Mouse (Mus musculus) lung, postnatal 0 days (tissue): Measurements from ENCODE around the gene I830077J02Rik. TPM values are rescaled to one million over a fixed set of nuclear protein-coding genes. Genes with fewer than 3 reads are reported as not detected.
"Not testable (repeated sequence)": the region's sequence is repeated elsewhere in the genome, so short reads cannot be mapped to it uniquely, and the experiment has no call there.

ENCODE experiments used
- ATAC-seq: fragments of 200-750 bp; cut with Nextera tagmentation; 2 replicates; pipeline ENCODE4 v1.8.0; 2017; ENCODE audit warnings: moderate library complexity
- DNase-seq: peaks from one replicate; pipeline ENCODE4 v3.0.0-alpha.2; 2016; ENCODE audit warnings: low spot score
- H3K27ac ChIP-seq: fragments of 300-500 bp; sonication (generic); 2 replicates; pipeline ENCODE4 v1.5.1; 2014; ENCODE audit warnings: antibody characterized with exemption, mild to moderate bottlenecking, low read length, mixed read lengths
- H3K27me3 ChIP-seq: fragments of 300-500 bp; sonication (generic); replicated peaks from 2 replicates; pipeline ENCODE4 v1.6.1; 2014; ENCODE audit warnings: low read length, mixed read lengths; ENCODE audit not compliant: insufficient read depth
- H3K36me3 ChIP-seq: fragments of 300-500 bp; sonication (generic); 2 replicates; pipeline ENCODE4 v1.6.1; 2014; ENCODE audit warnings: low read length, mixed read lengths; ENCODE audit not compliant: insufficient read depth
- H3K4me1 ChIP-seq: fragments of 300-500 bp; sonication (generic); 2 replicates; pipeline ENCODE4 v1.6.1; 2014; ENCODE audit warnings: antibody characterized with exemption, low read depth, low read length, mixed read lengths; ENCODE audit not compliant: insufficient read depth
- H3K4me2 ChIP-seq: fragments of 300-500 bp; sonication (generic); replicated peaks from 2 replicates; pipeline ENCODE4 v1.6.1; 2014; ENCODE audit warnings: low read depth, mild to moderate bottlenecking, low read length, moderate library complexity, mixed read lengths
- H3K4me3 ChIP-seq: fragments of 300-500 bp; sonication (generic); 2 replicates; pipeline ENCODE4 v1.5.1; 2014; ENCODE audit warnings: low read depth, low read length
- H3K9ac ChIP-seq: fragments of 300-500 bp; sonication (generic); replicated peaks from 2 replicates; pipeline ENCODE4 v1.6.1; 2014; ENCODE audit warnings: low read depth, mild to moderate bottlenecking
- H3K9me3 ChIP-seq: fragments of 300-500 bp; sonication (generic); 2 replicates; pipeline ENCODE4 v1.6.1; 2016; ENCODE audit warnings: low read length, mixed read lengths
- CTCF ChIP-seq: IDR thresholded peaks from 2 replicates; pipeline ENCODE4 v1.5.1; 2016; ENCODE audit warnings: antibody characterized with exemption, mild to moderate bottlenecking
- EP300 ChIP-seq: IDR thresholded peaks from 2 replicates; pipeline ENCODE4 v1.6.1; 2016; ENCODE audit warnings: antibody characterized with exemption, mild to moderate bottlenecking, control low read depth
- WGBS: fragments of 180-500 bp; shearing (Covaris S2); extraction: QIAGEN DNeasy Blood & Tissue Kit; methylation state at CpG from one replicate; pipeline ENCODE4 v1.1.7; 2014; 5-methylcytosine and 5-hydroxymethylcytosine counted together
- polyA plus RNA-seq: library from polyadenylated mRNA; unstranded; fragments of >200 nt; fragmentation: Nextera tagmentation; extraction: Ambion mirVana; gene quantifications from 2 replicates; pipeline ENCODE4 v1.2.1, GENCODE M21; 2015

I830077J02Rik gene
- polyA plus RNA-seq, 1 experiment from 2014 or later = 1.9 TPM

GRCm38 (mm10) chr3:105927561-105928194, 4.8 kb downstream of the I830077J02Rik start:
- H3K36me3 ChIP-seq = no peaks in the 10 kb centered on the region
- no peak overlapping the region for H3K4me3 ChIP-seq
- H3K27me3 ChIP-seq = no peaks in the 10 kb centered on the region
- H3K4me1 ChIP-seq = no peaks in the 10 kb centered on the region
- TF ChIP-seq EP300 (no peak), CTCF (no peak)
- WGBS = 82% methylated on average over 7 of the region's 7 CpGs
- ATAC-seq (no peak), DNase-seq (no peak)
- no peaks in the 10 kb centered on the region for H3K9me3 ChIP-seq
- no peak overlapping the region for H3K27ac ChIP-seq
- no peak overlapping the region for H3K9ac ChIP-seq
- H3K4me2 ChIP-seq = no peak overlapping the region

GRCm38 (mm10) chr3:105924616-105925015, 7.8 kb downstream of the I830077J02Rik start:
- no peaks in the 10 kb centered on the region for H3K4me1 ChIP-seq
- no peak for DNase-seq
- no peaks in the 10 kb centered on the region for H3K27me3 ChIP-seq
- H3K36me3 ChIP-seq = no peaks in the 10 kb centered on the region
- 83% methylated on average over 9 of the region's 9 CpGs for WGBS
- no peak for ATAC-seq
- H3K4me3 ChIP-seq = no peak overlapping the region
- H3K27ac ChIP-seq = no peak overlapping the region
- H3K9ac ChIP-seq = no peak overlapping the region
- H3K9me3 ChIP-seq = no peaks in the 10 kb centered on the region
- no peak for TF ChIP-seq EP300
- no peak overlapping the region for H3K4me2 ChIP-seq

GRCm38 (mm10) chr3:105921959-105922358, 10.5 kb downstream of the I830077J02Rik start:
- TF ChIP-seq EP300 (no peak), CTCF (no peak)
- ATAC-seq (no peak), DNase-seq (no peak)
- Histone ChIP-seq H3K27me3 (no peaks in the 10 kb centered on the region), H3K9ac (no peak overlapping the region), H3K4me1 (no peaks in the 10 kb centered on the region), H3K27ac (no peak overlapping the region), H3K36me3 (no peaks in the 10 kb centered on the region), H3K4me2 (no peak overlapping the region), H3K9me3 (no peaks in the 10 kb centered on the region), H3K4me3 (no peak overlapping the region)
- 63% methylated on average over 2 of the region's 2 CpGs for WGBS

GRCm38 (mm10) chr3:105920743-105921142, 11.7 kb downstream of the I830077J02Rik start:
- not testable (repeated sequence) for H3K4me1 ChIP-seq, H3K4me2 ChIP-seq, H3K27me3 ChIP-seq, H3K9ac ChIP-seq, DNase-seq, H3K4me3 ChIP-seq, H3K9me3 ChIP-seq, H3K27ac ChIP-seq, ATAC-seq, H3K36me3 ChIP-seq

- TF ChIP-seq CTCF (no peak), EP300 (no peak)
- ATAC-seq (no peak), DNase-seq (no peak)
- no peak overlapping the region for H3K4me2 ChIP-seq
- no peaks in the 10 kb centered on the region for H3K9me3 ChIP-seq
- H3K9ac ChIP-seq = no peak overlapping the region
- H3K4me1 ChIP-seq = no peaks in the 10 kb centered on the region
- 51% methylated on average over 3 of the region's 3 CpGs for WGBS
- H3K4me3 ChIP-seq = no peak overlapping the region
- no peak overlapping the region for H3K27ac ChIP-seq
- no peaks in the 10 kb centered on the region for H3K27me3 ChIP-seq
- H3K36me3 ChIP-seq = no peaks in the 10 kb centered on the region
These were observed 14.1 kb downstream of the I830077J02Rik start for GRCm38 (mm10) chr3:105918355-105918745.

- H3K27me3 ChIP-seq = no peaks in the 10 kb centered on the region
- WGBS = 58% methylated on average over 10 of the region's 10 CpGs
- H3K36me3 ChIP-seq = no peaks in the 10 kb centered on the region
- DNase-seq = no peak
- no peak overlapping the region for H3K4me2 ChIP-seq
- H3K4me1 ChIP-seq = no peaks in the 10 kb centered on the region; the same call in 1 of the 2 replicates
- H3K9ac ChIP-seq = no peak overlapping the region
- no peak overlapping the region for H3K27ac ChIP-seq
- TF ChIP-seq CTCF (no peak), EP300 (no peak)
- H3K4me3 ChIP-seq = no peak overlapping the region
- no peaks in the 10 kb centered on the region for H3K9me3 ChIP-seq
- ATAC-seq = no peak
These were observed 14.7 kb downstream of the I830077J02Rik start for GRCm38 (mm10) chr3:105917656-105918354.

GRCm38 (mm10) chr3:105916455-105916854, 16.0 kb downstream of the I830077J02Rik start:
- not testable (repeated sequence) for H3K9ac ChIP-seq, H3K27ac ChIP-seq, H3K9me3 ChIP-seq, H3K4me2 ChIP-seq, H3K36me3 ChIP-seq, H3K27me3 ChIP-seq, ATAC-seq, DNase-seq, H3K4me1 ChIP-seq, H3K4me3 ChIP-seq
